Mouse (Mus musculus) layer of hippocampus, postnatal 36 days (tissue): ENCODE data around the gene Syce2. TPM values are rescaled to one million over a fixed set of nuclear protein-coding genes. Genes with fewer than 3 reads are reported as not detected.

ENCODE experiments used
- DNase-seq, 2 experiments: peaks; one replicate each; pipeline ENCODE4 v3.0.0; 2022
- total RNA-seq, 2 experiments: library from RNA; stranded (reverse); gene quantifications; 2 replicates each; pipeline ENCODE4 v1.2.3; 2021

Syce2 gene
- total RNA-seq, 2 experiments from 2014 or later = 16.1 to 19.7 TPM

DNA sequence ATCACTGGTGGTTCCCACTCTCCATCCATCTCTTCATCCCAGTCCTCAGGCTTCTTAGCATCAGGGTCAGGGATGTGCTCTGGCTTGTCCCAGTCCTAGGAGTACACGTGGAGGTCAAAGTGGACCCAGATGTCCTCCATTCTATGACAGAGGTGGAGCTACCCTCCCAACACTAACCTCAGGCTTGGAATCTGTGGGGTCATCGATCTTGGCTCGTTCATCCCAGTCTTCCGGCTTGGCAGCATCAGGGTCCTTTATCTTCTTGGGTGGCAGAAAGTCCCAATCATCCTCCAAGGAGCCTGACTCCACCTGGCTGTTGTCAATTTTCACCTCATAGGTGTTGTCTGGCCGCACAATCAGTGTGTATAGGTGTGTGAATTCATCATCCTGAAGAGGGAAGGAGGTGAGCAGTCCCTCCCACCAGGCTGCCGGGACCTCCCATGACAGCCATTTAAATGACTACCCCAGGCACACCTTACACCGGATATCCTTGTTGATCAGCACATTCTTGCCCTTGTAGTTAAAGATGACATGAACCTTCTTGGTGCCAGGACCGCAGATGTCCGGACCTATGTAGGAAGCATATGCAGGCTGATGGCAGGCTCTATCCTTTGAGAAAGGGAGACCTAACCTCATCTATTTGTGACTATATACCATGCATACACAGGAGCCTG lies 27.4 kb upstream of the Syce2 start:
- DNase-seq = no peak

DNA sequence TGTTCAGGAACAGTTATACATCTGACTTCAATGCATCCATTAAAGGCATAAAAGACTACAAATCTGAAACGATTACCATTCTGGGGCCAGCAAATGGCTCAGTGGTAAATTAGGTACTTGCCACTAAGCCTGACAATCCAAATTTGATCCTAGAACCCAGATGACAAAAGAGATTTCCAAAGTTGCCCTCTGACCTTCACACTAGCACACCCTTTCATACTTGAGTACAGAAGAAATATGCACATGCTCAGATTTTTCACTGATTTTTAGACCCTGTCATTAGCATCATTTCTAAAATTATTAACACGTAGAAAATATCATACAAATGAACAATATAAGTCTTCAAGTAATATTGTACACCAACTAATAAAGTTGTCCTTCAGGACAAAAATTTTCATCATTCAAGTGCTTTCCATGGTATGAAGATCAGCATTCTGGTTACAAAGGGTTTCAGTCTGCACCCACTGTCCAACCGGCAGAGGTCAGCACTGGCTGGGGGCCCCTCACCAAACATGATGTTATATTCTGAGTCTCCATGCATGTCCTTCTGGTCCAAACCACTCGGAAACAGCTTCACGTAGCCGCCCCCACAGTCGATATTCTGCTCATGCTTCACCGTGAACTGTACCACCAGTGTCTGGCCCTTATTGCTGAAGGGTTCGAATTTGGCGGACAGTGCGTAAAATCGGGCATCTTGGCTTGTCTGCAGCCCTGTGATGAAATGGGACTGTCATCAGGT lies 26.4 kb upstream of the Syce2 start:
- no peak for DNase-seq

DNA sequence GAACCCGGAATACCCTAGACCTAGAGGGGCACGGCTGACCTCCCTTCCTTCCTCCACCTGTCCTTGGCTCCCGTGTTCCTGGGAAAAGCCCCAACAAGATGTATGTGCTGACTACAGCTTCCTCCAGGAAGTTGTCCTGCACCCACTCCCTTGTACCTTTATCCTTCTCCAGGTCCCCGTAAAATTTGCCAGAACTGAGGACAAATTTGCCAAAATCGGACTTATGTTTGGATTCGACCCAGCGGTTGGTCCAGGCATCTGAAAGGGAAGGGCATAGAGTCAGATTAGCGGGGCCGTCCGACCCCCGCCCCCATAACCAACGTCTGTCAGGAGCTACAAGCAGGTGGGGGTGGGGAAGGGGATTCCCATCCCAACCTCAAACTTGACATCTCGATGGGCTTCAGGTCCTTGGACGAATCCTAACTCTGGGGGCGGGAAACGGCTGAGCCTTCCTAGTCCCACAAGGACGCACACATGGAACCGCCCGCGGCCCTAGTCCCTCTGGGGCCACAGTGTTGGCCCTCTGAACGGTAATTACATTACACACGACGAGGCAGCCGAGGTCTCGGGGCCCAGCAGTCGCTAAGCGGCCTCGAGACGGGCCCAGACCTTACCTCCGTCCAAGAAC lies 25.7 kb upstream of the Syce2 start:
- peak in 1 of 2 experiments; percentile 46 for DNase-seq

DNA sequence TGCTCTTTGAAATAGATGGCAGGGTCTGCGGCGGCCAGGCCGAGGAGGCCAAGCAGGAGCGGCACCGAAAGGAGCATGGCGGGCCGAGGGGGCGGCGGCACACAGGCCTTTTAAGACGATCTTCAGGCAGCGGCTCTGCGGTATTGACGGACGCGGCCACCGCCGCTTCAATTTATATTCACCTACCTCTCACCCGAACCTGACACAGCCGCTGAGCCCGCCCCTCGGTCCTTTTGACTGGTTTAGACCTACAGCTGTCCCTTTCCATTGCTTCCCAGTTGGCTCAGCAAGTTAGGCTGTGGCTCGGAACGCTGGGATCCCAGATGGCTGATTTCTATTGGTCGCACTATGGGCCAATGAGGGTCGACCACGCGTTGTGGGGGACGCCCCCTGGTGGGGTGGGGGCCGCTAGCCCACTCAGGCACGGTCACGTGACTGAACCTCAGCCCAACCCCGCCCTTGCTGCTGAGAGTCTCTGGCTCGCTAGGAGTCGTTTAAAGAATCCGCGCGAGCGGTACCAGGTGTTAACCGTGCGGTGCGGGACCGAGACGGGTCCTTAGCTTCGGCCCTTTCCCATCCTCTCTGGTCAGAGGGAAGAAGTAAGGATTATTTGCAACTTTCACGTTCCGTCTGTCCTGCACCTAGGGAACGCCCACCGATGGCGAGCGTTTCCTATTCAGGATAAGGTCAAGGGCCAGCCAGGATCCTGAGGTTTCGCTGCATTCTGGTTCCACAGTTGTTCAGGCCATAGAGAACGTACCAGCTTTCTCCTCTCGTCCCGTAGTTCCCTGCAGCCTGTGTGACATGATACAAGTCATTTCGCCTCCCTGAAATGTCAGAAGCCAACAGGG lies 25.0 kb upstream of the Syce2 start, which contains the start of gene Calr:
TSS of gene Calr (minus strand) at position 213 of the 851 bp plus-strand sequence.
- peak; percentile 100 for DNase-seq

DNA sequence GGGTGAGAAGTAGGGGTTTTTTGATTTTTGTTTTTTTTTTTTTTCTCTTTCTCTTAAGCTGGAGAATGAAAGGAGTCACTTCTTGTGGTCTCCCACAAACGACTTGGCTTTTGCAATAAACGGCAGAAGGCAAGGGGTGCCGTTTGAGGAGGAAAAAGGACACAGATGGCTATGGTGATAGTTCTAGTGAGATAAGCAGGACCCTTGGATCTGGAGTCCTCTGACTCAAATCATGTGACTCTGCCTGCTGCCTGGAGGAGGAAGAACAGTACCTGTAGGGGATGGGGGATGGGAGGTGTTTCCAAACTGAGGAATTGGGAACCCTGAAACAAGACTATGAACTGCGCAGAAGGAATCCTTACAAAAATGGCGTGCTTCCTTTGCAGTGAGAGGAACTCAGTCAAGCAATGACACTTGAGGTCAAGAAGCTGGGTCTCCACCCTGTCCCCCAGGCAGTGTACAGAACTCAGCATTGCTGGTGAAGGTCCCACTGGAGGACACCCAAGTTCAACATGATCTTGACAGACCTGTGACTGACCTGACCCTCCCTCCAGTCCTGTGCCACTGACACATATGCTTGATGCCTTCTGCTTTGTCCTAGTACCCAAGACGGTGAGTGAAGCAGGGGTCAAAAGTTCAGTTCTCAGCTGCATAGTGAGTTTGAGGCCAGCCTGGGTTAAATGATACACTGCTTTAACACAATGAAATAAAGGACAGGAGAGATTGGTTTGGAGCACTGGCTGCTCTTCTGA lies 24.1 kb upstream of the Syce2 start:
- DNase-seq = no peak

DNA sequence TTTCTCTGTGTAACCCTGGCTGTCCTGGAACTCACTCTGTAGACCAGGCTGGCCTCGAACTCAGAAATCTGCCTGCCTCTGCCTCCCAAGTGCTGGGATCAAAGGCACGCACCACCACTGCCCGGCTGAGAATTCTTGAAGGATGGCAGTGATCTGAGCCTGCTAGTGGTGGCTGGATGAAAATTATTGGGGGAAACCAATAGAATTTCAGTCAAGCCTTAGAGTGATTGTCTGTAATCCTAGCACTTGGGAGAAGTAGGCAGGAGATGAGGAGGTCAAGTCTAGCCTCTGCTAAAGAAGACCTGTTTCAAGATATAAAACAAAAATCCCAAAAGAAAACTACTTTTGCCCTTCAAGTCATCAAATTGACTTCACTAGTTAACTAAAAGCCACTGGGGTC lies 15.5 kb upstream of the Syce2 start:
- DNase-seq = no peak

DNA sequence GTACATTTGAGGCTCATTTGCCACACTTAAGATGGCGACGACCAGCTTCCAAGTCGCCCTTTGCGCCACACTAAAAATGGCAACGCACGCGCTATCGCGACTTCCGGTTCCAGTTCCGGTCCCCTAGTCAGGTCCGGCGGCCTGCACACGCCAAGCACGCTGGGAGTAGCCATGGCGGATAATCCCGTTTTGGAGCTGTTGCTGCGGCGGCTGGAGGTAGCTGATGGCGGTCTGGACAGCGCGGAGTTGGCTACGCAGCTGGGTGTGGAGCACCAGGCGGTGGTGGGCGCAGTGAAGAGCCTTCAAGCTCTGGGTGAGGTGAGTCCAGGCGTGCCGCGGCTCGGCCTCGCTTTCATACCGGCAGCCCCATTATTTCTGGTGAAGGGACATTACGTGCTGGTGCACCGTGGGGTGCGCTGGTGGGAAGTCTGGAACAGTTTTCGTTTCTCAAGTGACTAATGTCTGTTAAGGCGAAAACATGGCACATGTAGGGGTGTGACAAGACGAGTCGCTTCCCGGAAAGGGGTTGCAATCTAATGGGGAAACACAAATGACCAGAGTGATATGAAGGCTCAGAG lies 15.0 kb upstream of the Syce2 start, which contains the start of gene Farsa:
TSS of gene Farsa (plus strand) at position 126 of the 578 bp plus-strand sequence.
- DNase-seq = peak; percentile 91 to 92

DNA sequence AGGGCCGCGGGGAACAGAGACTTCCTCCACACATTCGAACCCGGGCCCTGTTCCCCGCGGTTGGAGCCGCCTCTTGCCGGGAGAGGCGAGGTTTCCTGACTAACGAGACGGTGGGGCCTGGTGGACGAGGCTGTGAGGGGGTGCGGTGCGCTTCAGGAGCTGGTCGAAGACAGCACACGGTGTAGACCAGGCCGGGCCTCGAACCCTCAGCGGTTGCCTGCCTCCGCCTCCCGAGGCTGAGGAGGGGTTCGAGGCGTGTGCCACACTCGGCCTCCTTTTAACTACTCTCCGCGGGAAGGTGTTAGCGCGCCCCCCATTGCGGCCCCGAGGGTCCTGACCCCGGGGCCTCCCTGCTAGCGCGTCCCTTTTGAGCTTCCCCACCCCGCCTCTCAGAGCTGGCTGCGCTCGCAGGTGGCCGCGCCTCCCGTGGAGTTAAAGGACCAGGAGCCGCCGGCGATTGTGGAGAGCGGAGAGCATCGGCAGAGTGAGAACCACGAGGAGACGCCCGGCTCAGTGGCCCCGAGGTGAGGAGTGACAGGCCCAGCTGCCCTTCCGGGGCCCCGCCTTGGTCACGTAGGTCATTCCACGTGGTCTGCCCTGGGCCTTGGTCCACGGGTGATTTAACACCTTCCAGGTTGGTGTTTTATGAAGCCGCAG lies 526 bp downstream of the Syce2 start:
- DNase-seq = no peak

DNA sequence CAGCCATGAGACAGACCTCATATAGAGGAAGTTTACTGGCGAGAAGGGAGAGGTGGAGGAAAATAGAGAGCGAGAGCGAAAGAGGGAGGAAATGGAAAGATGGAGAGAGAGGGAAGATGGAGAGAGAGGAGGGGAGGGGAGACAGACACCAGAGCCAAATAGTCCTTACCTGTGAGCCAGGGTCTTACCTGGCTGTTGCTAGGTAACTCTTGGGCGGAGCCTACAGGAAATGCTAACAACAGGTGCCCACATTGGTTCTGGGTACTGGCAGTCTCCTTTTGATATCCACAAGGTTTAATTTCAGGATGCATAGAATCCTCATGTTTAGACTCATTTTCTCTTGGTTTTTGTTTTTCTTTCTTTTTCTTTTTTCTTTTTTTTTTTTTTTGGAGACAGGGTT lies 1.1 kb downstream of the Syce2 start:
- no peak for DNase-seq

DNA sequence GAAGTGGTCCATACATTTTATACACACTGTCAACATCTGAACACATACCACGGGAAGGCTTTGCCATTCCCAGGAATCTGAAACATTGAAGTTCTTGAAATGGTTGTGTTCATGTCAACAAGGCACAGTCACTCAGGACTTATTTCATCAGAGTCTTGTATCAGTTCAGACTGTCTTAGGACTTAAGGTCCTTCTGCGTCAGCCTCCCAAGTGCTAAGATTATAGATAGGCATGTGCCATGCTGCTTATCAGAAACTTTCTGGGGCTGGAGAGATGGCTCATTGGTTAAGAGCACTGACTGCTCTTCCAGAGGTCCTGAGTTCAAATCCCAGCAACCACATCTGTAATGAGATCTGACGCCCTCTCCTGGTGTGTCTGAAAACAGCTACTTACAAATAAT lies 2.4 kb downstream of the Syce2 start:
- DNase-seq = no peak

DNA sequence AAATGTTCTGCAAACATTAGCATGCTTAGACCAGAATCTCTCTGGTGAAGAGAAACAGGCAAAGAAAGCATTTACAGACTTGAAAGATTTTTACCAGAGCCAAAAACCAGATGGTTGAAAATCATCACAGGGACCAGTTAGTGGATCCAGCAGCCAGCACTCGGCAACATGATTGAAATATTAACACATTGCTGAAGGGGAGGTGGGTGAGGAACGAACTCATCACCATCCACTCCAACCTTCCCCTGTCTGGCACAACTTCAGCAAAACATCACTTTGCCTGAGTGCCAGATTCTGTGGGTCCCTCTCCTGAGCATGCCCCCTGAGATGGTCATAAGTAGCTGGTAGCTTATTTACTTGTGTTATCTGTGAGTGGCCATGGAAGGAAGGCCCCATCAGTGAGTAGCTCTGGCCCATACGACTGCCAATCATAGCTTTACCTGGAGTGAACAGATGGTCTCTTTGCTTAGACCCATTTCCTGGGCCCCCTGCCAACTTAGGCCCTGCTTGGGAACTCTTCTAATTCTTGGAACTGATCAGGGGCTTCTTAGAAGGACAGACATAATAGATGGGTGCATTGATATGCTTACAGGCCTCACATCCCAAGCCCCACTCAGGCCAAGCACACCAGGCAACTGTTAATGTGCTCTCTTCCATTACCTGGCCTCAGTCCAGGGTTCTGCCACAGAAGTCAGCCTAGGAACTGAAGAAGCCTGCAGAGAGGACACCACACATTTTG lies 5.6 kb downstream of the Syce2 start:
- DNase-seq = no peak

DNA sequence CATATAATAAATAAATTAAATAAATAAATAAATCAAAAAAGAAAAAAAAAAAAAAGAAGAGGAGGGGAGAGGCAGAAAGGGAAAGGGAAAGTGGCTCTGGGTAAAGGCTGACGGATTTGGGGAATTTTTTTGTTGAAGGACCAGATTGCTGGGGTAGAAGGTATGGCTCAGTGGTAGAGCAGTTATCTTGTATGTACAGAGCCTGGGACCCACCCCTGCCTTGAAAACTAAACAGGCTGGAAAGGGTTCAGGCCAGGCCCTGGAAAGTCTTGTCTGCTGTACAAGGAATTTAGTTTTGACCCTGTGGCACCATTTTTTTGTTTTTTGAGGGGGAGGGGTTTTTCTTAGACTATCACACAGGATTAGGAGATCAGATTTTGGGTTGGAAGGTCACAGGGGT lies 7.0 kb downstream of the Syce2 start:
- no peak for DNase-seq

DNA sequence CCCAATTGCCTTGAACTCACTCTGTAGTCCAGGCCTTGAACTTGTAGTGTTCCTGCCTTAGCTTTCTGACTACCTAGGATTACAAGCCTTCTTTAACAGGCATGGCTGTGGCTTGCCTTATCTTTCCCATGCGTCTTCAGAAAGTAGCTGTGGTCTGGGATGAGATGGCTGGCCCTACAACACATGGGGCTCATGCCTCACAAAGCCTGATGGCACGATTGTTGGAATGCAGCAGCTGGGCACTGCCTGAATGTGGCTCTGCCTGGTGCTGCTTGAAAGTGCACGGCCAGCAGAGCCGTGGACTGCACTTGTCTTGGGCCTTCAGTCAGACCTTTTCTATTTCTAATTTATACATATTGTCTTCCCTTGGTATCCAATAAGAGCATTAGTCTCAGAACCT lies 12.8 kb downstream of the Syce2 start:
- DNase-seq = no peak

DNA sequence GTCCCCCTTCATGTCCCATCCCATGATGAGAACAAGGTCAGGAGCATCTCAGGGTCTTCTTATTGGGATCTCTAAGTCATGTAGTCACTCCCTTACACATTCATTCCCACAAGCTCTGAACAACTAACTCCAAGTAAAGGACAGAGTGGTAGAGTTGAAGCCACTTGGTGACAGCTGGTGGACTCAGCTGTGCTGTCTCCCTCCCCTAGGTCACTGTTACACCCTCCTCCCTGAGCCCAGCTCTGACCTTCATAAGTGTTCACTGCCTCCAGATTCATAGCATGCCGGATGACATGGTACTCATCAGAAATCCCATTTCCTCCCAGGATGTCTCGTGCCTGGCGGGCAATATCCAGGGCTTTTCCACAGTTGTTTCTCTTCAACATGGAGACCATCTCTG lies 16.4 kb downstream of the Syce2 start:
- DNase-seq = no peak

DNA sequence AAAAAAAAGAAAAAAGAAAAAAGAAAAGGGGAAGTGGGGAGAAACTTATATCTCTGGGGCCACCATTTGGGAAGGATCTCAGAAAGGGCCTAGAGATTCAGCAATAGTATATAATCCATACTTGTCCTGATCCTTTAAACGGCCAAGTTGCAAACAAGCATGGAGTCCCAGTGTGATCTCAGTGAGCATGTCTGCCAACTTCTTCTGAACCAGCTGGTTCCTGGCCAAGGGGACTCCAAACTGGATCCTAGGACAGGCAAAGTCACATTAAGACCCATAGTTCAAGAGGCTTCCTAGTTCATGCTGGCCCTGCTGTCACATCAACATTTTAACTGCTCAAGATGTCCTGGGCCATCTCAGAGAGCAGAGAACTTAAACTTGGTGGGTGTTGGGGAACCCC lies 17.2 kb downstream of the Syce2 start:
- no peak for DNase-seq

DNA sequence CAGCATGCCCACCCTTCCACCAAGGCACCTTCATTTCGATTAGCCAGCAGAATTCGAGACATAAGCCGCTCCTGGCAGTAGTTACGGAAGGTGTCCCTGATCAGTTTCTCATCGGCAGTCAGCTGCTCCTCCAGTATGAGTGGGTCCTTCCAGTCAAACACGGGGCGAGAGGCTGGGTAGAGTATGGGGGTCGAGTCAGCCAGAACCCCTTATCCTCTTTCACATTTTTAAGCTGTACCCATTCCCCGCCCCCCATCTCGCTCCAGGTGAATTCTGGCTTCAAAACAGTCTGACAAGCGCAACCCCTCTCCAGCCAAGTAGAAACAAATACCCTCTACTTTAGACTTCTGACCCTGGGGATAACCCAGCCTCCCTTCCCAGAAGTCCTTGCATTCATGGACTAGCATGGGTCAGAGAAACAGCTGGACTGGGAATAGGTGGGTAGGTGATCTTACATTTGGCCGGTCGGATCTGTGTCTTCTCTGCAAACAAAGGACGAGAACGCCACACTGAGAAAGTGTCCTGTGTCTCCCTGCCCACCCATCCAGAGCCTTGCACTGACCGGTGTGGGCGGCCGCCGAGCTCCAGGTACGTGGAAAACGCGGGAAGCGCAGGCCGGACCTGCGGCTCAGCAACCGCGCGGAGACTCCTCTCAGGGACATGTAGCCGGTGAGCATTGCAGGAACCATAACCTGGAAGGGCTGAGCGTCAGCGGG lies 21.2 kb downstream of the Syce2 start:
- DNase-seq = no peak

DNA sequence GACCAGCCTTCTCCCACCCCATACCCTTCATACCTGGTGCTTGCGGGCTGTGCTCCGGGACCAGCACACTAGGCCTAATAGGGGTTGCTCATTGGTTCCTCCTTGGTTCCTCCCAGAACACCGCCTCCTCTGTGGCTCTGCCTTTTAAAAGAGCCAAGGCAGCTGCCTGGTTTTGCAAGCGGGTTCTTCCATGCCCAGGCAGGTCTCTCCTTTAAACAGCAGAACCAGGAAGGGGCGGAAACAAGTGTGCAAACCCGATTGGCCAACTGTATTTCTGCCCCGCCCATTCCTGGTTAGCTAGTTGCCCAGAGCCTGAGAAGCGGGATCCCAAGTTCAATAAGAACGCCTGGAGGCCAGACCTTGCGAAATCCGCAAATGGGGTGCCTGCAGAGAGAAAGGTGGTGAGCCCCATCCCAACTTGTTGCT lies 21.8 kb downstream of the Syce2 start, which contains the start of gene Gcdh:
TSS of gene Gcdh (minus strand) at position 213 of the 426 bp plus-strand sequence.
- DNase-seq = peak; percentile 90 to 91

DNA sequence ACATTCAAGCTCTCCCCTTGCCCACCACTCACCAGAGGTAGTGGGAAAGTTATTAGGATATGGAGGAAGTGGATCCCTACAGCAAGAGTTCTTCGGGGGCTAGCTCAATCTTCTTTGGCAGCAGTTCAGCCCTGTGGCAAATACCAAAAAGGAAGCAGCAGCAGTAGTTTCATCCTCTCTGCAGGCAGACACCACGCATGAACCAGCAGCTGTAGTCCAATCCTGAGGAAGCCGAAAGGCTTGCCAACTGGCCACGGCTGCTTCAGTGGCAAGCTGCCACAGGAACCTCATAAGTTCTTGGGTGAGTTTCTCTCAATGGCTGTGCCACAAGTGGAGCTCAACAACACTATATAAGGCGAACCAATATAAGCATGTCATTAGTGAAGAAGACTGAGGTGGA lies 24.1 kb downstream of the Syce2 start:
- DNase-seq = no peak

DNA sequence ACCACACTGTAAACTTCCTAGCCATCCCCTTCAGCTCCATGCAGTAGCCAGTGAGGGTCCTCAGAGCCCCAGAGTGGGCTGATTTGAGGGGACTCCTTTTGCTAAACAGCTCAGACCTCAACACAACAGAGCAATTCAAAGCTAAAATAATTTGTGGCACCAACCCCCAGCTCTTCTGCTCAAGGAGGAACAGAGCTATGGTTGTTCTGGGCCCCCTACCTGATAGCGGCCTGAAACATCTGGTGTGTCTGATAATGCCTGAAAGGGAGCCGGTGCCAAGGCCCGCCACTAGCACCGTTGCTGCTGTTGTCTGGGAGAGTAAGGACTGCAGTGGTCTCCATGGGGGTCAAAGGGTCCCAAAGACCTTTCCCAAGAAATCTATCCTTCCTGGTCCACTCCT lies 29.2 kb downstream of the Syce2 start:
- DNase-seq = no peak
